8 mouse cellular contexts compared by ENCODE assay signal in the genomic region with DNA sequence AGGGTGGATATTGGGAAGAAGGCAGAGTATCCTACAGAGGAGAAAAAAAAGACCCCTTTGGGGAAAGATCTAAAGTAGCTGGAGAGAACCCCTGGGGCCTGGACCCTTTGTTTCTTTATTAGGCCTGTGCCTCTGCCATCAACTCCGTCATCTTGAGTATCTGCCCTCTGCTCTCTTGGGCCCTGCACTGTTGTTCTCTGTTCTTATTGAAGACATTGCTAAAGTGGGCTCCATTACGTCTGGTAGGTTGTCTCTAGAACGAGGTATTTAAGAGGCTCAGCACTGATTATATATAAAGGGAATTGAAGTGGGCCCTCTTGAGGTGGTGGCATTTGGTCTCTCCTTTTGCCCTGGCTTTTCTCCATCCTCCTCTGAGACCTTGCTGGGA. TPM values are rescaled to one million over a fixed set of nuclear protein-coding genes. Genes with fewer than 3 reads are reported as not detected.
DNase-seq lines count a peak whose midpoint lies in the region; ATAC-seq lines count a peak whose summit lies in the region.

No protein-coding gene starts in this region.

- DNase-seq in ovary, postnatal 14 days (ENCODE audit: low spot score), result peak; percentile 1
- DNase-seq in ovary, postnatal 10 days (ENCODE audit: low spot score), result no peak
- peak; percentile 19 for DNase-seq in c-Kit-negative CD71-positive TER-119-positive erythroid progenitor cells, embryonic 14.5 days (ENCODE audit: low read depth, low spot score)
- peak; percentile 9 for DNase-seq in heart, adult 8-10 months (ENCODE audit: low spot score)
- no peak for DNase-seq in ovary, adult 18-20 months (ENCODE audit: low spot score)
- DNase-seq in adrenal gland, adult 8-10 months, result no peak

- peak overlapping the region; percentile 71 for H3K4me2 ChIP-seq in kidney, embryonic 14.5 days (replicated peaks; ENCODE audit: low read depth, low read length)

- no peaks in the 10 kb centered on the region for H3K27me3 ChIP-seq in kidney, embryonic 14.5 days (ENCODE audit: control insufficient read depth, insufficient read depth, low read length)

- no peaks in the 10 kb centered on the region; the same call in 1 of the 2 replicates for H3K4me1 ChIP-seq in kidney, embryonic 14.5 days (ENCODE audit: control insufficient read depth, insufficient read depth, low read length)

- H3K27ac ChIP-seq in kidney, embryonic 14.5 days (ENCODE audit: low read depth, low read length), result peak overlapping the region; percentile 62; the same call in 1 of the 2 replicates

- ATAC-seq in kidney, embryonic 14.5 days (ENCODE audit: low FRiP score, low TSS enrichment), result no peak; the same call in 1 of the 2 replicates
- 0 out of 2 replicates have a peak, but pooled peaks have one; percentile 10 for ATAC-seq in megakaryocyte progenitor cell, adult 5-6 weeks (replicated peaks; ENCODE audit: poor library complexity)

- WGBS in kidney, embryonic 14.5 days, result 1% methylated on average over 3 of the region's 3 CpGs

- H3K4me3 ChIP-seq in kidney, embryonic 14.5 days (ENCODE audit: low read length), result peak overlapping the region; percentile 71

- H3K36me3 ChIP-seq in kidney, embryonic 14.5 days (ENCODE audit: control insufficient read depth, insufficient read depth, low read length), result peaks cover 11% of the 10 kb centered on the region; the same call in 1 of the 2 replicates

- H3K9me3 ChIP-seq in kidney, embryonic 14.5 days (ENCODE audit: control insufficient read depth, low read length), result no peaks in the 10 kb centered on the region

- peak overlapping the region; percentile 61 for H3K9ac ChIP-seq in kidney, embryonic 14.5 days (ENCODE audit: low read depth, low read length)

RNA-seq across cellular contexts. Expression of a gene that starts 0.6 kb away (rescaled TPM):
- total RNA-seq in heart, adult 8-10 months (2022), result 10 to 100 TPM; 41.6 to 72.3 (median 48.5) TPM
- 19.9 and 30.0 TPM in 2 replicates for polyA plus RNA-seq in kidney, embryonic 14.5 days (2014; fragmentation: Nextera tagmentation; extraction: Ambion mirVana)
- 14.1 and 14.6 TPM in 2 replicates for total RNA-seq in megakaryocyte progenitor cell, adult 5-6 weeks (2015)
- total RNA-seq in megakaryocyte progenitor cell, adult 5-6 weeks (2017), result 15.5 and 22.2 TPM in 2 replicates
- total RNA-seq in adrenal gland, adult 8-10 months (2022), result 100 to 1,000 TPM in 2 of 4 experiments, 10 to 100 TPM in 2; 87.3 to 104 (median 99.9) TPM

RNA-seq across cellular contexts. Expression of a gene that starts 25.9 kb away (rescaled TPM):
- 10 to 100 TPM in 2 of 4 experiments, 1 to 10 TPM in 2; 9.1 to 11.4 (median 10.3) TPM for total RNA-seq in heart, adult 8-10 months (2022)
- polyA plus RNA-seq in kidney, embryonic 14.5 days (2014; fragmentation: Nextera tagmentation; extraction: Ambion mirVana), result 76.9 and 78.5 TPM in 2 replicates
- total RNA-seq in megakaryocyte progenitor cell, adult 5-6 weeks (2015), result 34.7 and 38.3 TPM in 2 replicates
- total RNA-seq in megakaryocyte progenitor cell, adult 5-6 weeks (2017), result 30.3 and 31.9 TPM in 2 replicates
- 10 to 100 TPM; 18.3 to 24.6 (median 22.7) TPM for total RNA-seq in adrenal gland, adult 8-10 months (2022)

Comparison
In these comparisons a context has a peak if more than half of its experiments do, and no peak if none do; other contexts are left out.
1. DNase-seq: peak in ovary, postnatal 14 days (single experiment), c-Kit-negative CD71-positive TER-119-positive erythroid progenitor cells, embryonic 14.5 days (single experiment) and heart, adult 8-10 months (single experiment); none in ovary, postnatal 10 days (single experiment), ovary, adult 18-20 months (single experiment) and adrenal gland, adult 8-10 months (single experiment).